Mouse (Mus musculus) Muller cell, postnatal 12 days (primary cell): ENCODE measurements around the gene Clcn1.

ENCODE experiments used
- DNase-seq: peaks from one replicate; pipeline ENCODE4 v3.0.0-alpha.2; 2015; ENCODE audit errors: inconsistent ontology term

Gene Clcn1

DNA sequence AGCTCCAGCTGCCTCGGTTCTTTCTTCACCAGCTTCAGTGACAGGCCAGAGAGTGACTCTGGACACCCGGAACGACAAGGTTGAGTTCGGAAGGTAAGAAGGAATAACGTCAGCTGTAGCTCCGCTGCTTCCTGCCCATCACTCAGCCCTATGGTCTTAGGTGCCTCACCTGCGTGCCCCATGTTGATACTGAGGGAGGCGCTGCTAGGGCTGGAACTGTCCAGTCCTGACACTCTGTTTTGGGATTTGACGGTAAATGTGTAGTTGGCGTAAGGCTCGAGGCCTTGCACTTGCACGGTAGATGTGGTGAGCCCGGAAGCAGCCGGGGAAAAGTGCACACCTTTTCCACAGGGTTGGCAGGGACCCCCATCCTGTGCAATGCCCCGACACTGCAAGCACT lies 78.1 kb downstream of the Clcn1 start:
- no peak for DNase-seq

GRCm38 (mm10) chr6:42365215-42365614 lies 78.7 kb downstream of the Clcn1 start:
- DNase-seq = no peak
